Mouse (Mus musculus) C2C12 (cell line): ENCODE data around the gene 1700001O22Rik.

Source experiments
- CEBPB ChIP-seq: IDR thresholded peaks from one replicate; pipeline ENCODE4 v1.6.1; 2011; ENCODE audit warnings: low read depth, mild to moderate bottlenecking, control low read depth, moderate library complexity
- CTCF ChIP-seq: IDR thresholded peaks from one replicate; pipeline ENCODE4 v1.5.1; 2011; ENCODE audit not compliant: control insufficient read depth, insufficient read depth, insufficient read length
- MYOD1 ChIP-seq: IDR thresholded peaks from one replicate; pipeline ENCODE4 v1.6.1; 2011; ENCODE audit warnings: low read depth; ENCODE audit not compliant: control insufficient read depth, insufficient read length
- USF1 ChIP-seq: IDR thresholded peaks from one replicate; pipeline ENCODE4 v1.6.1; 2011; ENCODE audit warnings: low read depth, mild to moderate bottlenecking, control low read depth, moderate library complexity

DNA sequence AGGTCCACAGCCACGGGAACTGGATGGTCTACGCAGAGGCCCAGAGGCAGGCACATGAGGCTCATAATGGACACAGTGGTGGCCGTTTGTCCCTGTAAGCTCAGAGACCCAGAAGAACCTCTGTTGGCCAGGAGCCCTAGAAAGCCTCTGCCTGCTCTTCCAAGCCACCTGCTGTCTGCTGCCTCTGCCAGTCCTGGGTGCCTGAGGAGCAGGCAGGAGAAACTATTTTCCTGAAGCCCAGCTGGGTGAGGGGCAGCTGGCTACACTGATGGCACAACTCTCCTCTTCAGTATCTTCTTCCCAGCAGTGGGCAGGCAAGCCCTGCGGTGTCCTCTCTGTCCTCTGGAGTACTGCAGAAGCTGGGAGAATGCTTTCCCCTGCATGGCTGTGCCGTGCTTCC, 37.0 kb downstream of the 1700001O22Rik start:
- no peak for TF ChIP-seq MYOD1
- no peak for TF ChIP-seq CTCF
- no peak for TF ChIP-seq CEBPB
- TF ChIP-seq USF1: no peak
